Mouse (Mus musculus): ENCODE data around the gene Lhfpl2.

Lhfpl2 gene

DNA sequence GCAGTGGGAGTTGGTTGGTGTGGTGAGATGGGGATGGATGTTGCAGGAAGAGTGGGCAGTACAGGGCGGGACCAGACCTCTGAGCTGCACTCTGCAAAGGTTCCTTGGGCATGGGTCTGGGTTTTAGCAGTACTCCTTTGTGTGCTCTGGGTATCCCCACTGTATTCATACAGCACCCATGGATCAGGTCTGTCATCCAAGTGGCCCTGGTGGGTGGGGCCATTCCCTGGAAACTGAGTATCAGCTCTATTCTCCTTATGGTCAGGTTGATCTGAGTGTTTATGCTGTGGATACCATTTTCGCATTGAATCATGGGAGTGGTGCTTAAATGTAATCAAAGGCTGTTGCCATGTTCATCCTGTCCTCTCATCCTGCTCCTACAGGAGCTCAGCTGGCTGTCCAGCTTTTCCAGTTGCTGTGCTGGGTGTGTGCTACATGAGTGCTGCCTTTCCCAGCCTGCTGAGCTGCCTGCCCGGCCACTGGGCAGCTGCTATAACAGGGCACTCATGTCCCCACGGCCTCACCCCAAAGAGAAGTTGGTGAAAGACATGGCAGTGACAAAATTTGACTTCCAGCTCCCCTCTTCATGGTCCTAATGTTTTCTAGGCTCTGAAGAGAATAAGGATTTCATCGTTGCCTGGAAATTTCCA lies 9.2 kb downstream of the Lhfpl2 start:
- DNase-seq: no peak

DNA sequence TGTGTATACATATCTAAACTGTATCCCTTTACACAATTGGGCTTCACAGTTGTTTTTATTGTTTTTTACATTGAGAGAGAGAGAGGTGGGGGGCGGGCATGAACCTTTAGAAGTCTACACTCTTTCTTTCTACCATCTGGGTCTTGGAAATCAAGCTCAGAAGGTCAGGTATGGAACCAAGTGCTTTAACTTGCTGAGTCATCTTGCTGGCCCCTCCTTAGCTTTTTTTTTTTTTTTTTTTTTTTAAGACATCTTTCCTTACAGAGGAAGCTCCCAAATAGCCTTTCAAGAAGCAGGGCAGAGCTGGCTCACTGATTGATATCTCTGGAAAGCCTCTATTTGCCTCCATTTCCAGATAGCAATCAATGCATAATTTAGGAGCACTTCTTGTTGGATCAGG lies 10.7 kb downstream of the Lhfpl2 start:
- DNase-seq: no peak

DNA sequence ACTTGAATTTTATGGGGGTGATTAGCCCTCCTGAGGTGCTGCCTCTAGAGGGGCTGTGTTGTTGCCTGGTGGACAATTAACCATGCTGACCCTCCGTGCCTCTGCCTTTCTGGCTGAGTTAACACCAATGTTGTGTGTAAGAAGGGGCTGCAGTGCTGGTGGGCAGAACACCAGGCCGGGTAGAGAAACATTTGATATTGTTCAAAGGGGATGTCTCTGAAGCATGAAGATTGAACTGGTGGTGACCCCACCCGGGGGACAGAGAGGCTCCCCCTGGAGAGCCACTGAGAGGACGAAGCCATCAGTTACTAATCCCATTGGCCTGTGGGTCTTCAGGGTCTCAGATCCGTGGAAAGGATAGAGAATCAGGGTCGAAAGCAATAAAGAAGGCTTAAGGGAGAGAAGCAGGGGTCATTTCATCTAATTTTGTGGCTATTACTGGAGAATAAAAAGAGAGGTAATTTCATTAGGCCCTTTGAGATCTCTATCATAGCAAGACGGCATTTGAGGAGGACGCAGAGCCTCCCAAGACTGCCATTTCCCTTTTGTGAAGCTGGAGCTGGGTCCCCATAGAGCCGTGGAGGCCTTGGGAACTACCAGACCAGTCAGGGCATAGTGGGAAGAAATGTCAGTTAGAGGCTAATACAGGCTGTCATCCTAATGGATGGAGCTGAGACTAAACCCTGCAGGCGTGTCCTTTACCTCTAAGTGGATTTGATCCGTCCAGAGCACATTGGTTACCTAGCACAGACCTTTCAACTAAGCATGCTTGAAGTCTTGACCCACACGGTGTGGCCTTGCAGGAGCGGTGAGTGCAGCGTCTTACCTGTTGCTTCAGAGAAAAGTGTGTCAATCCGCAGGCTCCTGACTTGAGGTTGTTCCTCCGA lies 12.1 kb downstream of the Lhfpl2 start:
- DNase-seq: no peak

DNA sequence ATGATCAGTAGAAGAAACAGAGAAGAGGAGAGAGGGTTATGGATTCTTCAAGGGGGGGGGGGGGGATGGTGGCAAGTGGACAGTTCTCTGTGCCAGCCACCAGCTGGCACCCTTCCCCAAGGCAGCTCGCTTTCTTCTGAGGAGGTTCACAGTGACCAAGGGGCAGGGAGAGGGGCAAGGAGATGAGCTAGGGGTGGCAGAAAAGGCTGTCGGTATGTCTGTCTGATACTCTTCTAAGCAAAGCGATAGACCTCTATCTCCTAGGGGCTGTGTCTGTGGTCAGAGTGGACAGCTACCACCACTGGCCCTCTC lies 12.7 kb downstream of the Lhfpl2 start:
- DNase-seq: no peak

DNA sequence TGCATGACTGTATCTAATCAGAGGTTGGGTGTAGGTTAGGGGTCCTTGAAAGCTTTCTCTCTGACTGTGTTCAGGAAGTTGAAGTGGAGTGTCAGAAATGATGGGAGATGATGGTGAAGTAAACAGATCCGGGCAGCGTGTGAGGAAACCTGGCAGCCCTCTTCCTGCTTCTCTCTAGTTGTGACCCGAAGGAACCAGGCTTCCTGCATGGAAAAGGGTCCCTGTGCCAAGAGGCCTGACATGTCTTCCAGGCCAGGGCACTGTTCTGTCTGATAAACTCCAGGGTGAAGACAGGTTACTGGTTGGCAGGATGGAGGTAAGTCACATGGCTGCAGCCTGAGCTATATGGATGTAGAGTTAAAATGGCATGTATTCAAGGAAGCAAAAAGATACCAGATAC lies 13.3 kb downstream of the Lhfpl2 start:
- no peak for DNase-seq

DNA sequence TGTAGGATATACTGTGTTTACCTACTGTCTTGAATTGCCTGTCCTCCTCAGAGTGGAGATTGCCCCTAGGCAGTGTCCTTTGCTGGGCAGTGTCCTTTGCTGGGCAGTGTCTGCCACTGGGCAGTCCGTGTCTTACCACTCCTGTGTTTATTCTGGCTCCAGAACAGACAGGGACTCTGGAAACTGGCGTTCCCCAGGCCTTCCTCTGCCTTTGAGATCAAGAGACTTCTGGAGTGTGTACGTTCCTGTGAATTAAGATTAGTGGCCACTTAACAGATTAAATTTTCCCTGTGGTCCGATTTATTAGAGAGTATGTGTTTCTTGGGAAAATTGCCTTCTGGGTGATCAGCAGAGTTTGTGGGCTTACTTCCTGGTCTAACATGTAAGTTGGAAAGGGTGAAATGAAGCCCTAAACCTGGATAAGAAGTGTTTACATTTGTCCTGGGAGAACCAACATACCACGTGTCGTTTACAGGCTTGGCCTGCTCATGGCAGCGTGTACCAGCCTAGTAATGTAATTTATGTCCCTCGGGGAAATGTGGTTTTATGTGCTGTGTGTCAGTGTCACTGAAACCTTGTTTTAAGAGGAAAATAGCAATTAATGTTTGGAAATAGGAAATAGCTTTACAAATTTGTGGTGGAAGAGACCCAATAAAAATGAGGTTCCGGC lies 15.6 kb downstream of the Lhfpl2 start:
- DNase-seq: no peak

DNA sequence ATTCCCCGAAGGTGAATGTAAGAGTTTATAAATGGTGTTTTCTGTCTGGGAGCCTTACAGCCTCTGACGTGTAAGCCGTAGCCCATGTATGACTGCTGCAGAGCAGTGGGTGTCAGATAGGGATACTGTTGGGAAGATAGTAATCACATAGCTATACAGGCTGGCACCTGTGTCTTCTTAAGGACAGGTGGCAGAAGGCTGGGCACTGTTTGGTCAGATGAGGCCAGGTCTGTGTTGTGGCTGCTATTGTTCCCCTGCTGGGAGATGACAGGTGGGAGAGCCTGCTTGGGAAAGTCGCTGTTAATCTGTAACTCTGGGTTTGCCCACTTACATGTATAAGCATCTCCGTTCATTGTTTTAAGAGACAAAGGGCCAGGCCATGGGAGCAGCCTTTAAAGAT lies 16.1 kb downstream of the Lhfpl2 start:
- no peak for DNase-seq

DNA sequence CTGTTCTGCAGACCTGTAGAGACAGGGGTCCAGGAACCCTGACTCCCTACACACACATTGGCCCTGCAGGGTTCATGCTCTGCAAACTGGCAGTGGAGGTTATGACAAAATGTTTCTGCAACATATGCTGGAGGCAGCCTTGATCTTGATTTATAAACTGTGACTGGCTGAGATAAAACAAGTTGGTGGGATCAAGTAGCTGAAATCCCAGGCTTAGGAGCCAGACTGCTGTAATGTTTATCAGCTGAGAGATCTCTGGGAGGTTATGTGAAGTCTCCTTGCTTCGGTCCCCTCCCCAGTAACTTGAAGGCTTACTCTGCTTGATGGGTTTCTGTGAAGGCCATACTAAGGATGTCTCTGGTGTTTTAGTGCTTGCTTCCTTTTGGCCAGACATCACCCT lies 17.6 kb downstream of the Lhfpl2 start:
- no peak for DNase-seq

DNA sequence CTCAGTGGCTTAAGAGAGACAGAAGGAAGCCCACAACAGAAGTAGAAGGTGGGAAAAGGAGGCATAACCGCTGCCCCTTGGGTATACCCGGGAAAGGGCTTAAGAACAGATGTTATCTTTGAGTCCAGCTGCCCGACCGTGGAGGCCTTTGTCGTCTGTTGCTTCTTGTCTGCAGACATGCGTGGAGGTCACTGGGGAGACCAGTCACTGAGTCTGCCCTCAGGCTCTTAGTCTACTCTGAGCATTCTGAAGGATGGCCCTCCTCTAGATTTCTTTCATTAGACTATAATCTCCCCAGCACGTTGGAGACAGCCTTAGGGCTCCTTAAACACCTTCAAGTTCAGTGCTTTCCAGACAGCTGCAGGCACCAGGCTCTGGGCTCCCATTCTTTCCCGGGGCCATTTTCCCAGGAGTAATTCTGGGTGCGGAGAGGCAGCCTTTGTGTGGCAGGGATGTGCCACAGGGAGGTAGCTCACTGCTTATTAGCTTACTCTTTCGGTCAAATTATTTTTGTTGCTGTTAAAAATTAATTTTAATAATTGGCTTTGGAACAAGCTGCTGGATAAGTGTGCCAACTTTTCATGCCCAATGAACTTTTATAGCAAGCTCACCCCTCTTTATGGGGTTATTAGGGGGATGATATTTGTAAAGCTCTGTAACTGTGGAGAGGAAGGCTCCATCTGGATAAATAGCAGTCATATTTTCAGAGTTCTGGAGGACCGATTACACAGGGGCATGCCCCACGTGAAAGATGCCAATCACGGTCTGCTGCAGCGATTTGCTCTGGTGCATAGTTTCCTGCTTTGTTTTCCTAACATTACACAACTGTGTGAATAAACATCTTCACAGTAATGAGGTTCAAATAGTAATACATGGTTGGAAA lies 19.8 kb downstream of the Lhfpl2 start:
- DNase-seq: no peak

DNA sequence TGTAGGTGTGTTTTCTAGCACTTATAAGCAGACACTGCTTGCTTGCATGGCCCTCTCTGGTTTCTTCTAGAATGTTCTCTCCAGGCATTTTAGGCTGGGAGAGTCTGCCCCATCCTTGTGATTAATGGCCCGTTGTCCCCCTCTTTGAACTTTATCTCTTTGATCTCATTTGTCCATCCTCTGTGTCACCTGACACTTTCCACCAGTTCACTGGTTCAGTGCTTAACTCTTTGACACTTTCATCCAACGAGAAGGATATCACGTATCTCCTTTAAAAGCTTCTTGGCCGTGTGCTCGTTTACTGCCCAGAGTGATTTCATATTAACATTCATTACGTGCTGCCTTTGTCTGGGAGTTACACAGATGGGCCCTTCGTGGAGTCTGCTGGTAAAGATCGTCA lies 25.6 kb downstream of the Lhfpl2 start:
- DNase-seq: no peak

DNA sequence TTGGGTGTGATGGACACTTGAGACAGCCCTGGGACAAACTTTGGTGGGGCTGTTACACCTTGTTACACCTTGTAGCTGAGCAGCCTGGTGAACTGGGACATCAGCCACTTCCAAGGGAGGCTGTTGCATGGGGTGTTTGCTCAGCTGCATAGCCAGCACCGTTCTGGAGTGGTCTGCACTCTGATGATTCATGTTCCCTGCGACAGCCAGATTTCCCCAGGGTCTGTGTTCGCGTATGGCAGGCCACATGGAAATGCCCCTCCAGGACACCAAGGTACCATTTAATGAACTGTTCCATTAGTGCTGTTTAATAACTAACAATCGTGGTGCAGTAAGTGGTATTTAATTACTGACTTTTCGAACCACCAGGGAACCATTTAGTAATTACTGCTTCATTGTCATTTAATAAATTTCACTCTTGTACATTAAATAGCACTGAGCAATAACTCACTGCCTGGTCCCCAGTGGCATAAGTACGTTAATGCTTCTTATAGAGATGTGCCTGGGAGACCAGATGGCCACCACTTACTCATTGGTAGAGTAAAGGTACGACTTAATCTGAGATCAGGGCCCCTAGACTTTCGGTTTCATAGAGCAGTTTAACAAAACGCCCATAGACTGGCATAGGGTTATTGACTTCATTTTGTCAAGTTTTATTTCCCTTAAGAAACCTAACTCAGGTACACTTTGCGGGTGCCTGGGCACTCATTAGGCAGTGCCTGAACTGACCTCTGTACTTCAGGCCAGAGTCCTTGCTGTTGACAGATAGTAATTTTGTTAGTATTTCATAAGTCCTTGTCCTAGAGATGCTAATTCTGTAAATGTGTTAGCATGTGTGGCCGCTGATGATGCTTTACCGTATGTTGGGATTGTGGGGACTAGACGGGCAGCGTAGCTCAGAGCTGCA lies 26.9 kb downstream of the Lhfpl2 start:
- no peak for DNase-seq

DNA sequence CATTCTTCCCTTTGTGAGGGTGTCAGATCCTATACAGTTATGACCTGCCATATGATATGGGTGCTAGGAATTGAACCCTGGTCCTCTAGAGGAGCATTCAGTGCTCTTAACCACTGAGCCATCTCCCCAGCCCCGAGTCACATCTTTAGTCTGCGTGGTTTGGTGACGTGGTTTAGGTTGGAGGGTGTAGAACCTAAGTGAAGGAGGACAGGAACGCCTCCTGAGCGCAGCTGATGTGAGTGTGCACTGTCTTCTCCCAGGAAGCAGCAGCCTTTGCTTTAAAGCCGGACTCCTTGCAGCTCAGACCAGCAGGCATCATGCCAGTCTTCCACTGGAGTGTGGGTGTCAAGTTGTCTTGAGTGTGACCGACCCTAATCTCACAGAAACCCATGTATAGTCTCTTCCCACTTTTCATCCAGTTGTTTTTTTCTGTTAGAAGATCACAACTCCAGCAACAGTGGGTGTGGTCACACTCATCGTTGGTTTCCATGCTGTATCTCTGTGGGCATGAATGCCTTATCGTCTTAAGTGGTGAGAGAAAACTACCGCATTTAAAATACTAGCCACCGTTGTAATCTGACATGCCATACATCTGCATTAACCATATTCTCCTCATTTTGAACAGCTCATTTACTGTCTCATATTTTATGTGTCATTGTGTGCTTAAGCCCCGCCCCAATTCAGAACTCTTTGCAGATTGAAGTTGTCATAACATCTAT lies 28.7 kb downstream of the Lhfpl2 start:
- DNase-seq: no peak

DNA sequence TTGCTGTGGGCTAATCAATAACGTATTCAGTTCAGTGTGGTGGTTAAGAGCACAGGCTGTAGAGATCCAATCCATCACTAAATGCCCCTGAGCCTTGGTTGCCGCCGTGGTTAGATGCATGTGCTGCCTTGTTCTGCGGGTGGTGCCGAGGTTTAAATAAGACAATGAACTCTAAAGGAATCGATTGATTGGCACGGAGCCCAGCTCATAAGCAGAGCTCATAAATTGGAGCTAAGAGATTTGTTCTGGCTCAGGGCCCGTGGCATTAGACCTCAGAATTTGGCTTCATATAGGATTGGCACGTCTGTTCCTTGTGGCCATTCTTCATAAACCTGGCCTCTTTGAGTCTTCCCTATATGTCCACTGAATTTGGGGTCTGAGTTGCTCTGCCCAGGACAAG lies 29.5 kb downstream of the Lhfpl2 start:
- DNase-seq: no peak

DNA sequence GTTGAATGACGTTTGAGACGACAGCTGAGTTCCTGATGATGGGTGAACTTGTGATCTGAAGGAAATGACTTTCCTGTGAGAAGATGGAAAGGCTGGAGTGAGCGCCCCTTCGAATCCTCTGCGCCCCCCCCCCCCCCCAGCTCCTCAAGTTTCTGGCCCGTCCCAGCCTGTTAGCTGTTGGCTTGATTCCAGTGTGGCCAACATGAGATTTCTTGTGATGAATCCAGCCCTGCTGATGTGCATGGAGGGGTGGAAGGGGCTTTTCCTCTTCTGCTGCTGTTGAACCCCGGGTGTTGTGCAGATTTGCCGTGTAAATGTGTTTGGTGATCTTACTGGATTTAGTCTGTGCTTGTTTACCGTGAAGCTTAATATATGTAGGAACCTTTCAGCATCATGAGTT lies 31.2 kb downstream of the Lhfpl2 start:
- DNase-seq: no peak

DNA sequence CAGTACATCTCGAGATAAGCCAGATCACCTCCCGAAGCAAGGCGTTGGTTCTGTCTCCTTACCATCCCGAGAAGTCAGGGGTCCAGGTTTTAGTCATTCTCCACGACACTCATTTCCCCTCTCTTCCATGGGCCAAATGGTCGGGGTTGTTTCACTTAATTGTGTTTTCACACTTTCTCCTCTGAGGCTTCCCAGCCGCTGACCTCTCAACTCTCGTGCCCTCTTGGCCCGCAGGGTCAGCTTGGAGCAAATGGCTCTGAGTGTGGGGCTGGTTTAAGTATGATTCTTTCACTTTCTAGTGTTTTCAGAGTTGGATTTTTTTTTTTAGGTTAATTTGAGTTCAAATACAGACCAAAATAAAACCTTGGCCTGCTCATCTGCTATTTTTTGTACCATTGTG lies 31.7 kb downstream of the Lhfpl2 start:
- no peak for DNase-seq

DNA sequence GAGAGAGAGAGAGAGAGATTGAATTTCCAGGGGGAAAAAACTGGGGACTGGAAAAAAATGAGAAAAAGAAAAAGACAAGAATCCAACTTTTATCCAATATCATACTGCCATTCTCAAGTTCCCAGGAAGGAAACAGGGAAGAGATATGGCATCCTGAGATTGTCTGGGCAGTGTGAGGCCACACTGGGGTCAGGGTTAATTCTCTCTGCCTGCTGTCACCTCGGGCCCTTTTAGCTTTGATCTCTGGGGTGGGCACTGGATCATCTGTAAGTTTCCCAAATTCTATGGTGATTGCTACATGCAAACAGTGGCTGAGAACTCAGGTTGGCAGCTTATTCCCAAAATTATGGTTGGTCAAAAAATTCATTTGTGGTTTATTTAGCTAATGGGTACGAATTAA lies 33.8 kb downstream of the Lhfpl2 start:
- no peak for DNase-seq

DNA sequence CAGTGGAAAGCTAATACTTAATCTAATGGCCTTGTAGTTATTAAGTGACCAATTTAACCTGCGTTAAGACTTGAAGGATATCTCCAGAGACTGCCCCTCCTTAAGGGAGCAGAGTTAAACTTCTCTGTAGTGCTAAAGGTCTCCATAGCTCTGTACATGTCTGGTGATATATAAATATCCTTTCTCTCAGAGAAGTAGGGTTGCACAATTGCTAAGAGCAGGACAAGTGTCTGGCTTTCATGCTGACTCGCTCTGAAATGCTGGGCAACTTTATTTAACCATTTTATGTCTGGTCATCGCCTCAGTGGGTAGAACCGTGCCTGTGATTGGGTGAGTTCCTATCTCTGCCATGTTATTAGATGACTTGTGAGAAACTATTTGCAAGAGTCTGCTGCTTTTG lies 36.6 kb downstream of the Lhfpl2 start:
- DNase-seq: no peak

DNA sequence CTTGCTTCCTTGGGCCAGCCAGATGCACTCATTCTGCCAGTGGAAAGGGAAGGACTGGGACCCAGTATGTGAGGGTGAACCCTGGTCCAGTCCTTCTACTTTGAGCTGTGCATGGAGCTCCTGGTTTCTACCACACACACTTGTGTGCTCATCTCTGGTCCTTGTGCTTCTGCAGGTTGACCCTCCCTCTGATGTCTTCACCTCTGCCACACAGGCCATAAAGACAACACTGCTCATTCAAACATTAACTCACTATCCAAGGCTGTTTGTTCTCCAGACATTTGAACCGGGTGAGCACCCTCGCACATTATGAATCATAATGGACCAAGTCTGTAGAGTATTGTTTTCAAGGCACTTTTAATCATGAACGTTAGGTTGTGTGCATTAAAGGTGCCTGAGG lies 37.0 kb downstream of the Lhfpl2 start:
- DNase-seq: no peak

DNA sequence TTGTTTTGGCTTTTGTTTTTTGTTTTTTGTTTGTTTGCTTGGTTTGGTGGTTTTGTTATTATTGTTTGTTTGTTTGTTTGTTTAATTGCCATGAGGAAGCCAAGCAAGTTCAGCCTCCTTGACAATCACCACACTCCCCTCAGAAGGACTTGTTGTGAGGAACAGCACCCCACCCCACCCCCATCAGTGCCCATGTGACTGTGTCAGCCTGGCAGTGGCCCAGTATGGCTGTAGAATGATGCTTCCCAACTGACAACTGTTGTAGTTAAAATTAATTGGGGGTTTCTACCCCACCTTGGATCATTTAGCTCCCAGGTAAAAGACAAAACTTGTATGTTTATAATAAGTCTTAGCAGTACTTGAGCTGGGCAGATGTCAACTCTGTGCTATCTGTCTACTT lies 37.6 kb downstream of the Lhfpl2 start:
- DNase-seq: no peak

DNA sequence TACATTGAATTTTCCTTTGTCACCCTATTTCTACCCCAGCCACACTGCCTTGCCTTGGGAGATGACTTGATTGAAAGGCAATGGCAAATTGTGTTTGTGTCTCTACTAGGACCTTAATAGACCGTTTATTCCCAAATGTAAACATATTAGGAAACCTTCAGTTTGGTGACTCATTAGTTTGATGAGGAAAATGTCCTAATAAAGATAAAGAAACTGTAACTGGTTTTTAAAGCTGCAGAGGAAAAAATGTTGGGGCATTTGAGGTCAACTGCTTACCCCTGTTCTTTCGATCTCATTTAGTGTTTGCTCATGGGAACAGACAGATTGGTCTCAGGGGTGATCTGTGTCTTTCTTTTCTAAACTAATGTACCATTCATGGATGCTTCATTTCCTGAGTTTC lies 40.1 kb downstream of the Lhfpl2 start:
- no peak for DNase-seq

DNA sequence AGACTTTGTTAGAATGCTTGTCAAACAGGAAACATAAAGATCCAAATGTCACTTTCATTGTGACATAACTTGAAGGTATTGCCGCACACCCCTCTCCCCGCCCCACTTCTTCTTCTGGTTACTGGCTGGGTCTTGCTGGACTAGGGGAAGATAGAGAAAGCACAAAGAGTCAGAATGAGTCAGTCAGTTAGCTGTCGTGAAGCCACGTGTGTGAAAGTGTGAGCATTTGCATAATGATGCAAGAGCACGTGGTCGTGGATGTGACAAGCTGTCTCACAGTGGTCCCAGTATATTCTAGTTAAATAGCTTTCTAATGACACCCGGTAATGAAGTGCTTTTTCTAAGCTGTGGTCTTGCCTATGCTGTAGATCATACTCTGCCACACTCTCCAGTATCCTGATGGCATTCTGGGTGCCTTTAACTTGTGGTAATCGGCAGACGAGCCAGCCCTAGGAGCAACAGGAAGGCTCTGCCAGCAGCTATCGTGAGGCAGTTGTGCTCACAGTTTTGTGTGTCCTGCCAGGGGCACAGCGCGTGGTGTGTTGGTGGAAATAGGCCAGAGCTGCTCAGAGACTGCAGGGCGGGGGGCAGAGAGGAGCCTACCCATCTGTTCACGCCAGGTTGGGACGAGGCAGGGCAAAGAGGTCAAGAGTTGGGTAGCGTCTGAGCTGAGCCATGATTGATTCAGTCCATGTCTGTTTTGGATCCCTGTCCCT lies 40.9 kb downstream of the Lhfpl2 start:
- DNase-seq: no peak
